Mouse (Mus musculus) lung, postnatal 0 days (tissue): ENCODE results near the gene Ptcra.

Source experiments
- CTCF ChIP-seq: IDR thresholded peaks from 2 replicates; pipeline ENCODE4 v1.5.1; 2016; ENCODE audit warnings: antibody characterized with exemption, mild to moderate bottlenecking
- EP300 ChIP-seq: IDR thresholded peaks from 2 replicates; pipeline ENCODE4 v1.6.1; 2016; ENCODE audit warnings: antibody characterized with exemption, mild to moderate bottlenecking, control low read depth

DNA sequence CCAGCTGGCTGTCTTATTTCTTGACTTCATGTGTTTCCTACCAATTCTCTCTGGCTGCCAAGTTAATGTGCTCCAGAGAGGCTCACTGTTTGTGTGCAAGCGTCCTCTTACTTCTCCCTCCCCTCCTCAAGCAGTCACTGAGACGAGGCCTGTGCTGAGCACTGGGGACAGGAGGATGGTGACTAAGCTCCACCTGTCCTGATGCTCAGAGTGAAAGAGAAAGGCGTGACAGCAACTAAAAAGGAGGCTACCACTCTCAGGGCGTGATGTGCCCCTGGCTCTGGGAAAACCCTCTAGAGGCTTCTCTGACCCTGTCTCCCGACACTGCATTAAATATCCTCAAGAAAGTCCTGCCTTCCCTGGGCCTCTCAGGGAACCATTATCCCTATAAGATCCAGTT, 14.2 kb downstream of the Ptcra start:
- no peak for TF ChIP-seq CTCF
- no peak for TF ChIP-seq EP300
